Mouse (Mus musculus): ENCODE data around the gene Cdhr5.
A peak's percentile ranks its signal among the peaks of the same experiment; 100 is the strongest.

Gene Cdhr5

GRCm38 (mm10) chr7:141222696-141223215 lies 53.8 kb downstream of the Cdhr5 start:
- no peak for DNase-seq (ENCODE audit: low spot score)

GRCm38 (mm10) chr7:141222126-141222467 lies 54.5 kb downstream of the Cdhr5 start:
- DNase-seq (ENCODE audit: low spot score), result no peak

GRCm38 (mm10) chr7:141221249-141222125 lies 55.1 kb downstream of the Cdhr5 start:
- DNase-seq (ENCODE audit: low spot score), result peak; percentile 99

GRCm38 (mm10) chr7:141220377-141220776 lies 56.2 kb downstream of the Cdhr5 start:
- DNase-seq (ENCODE audit: low spot score), result no peak

- DNase-seq (ENCODE audit: low spot score), result no peak
These were observed 57.0 kb downstream of the Cdhr5 start for GRCm38 (mm10) chr7:141219558-141220099.

All from embryo, embryonic 10 days (tissue).